Mouse (Mus musculus) CH12.LX (cell line): ENCODE data around the gene D1Ertd622e. TPM values are rescaled to one million over a fixed set of nuclear protein-coding genes. Genes with fewer than 3 reads are reported as not detected.

Source experiments
- DNase-seq: peaks from one replicate; pipeline ENCODE4 v3.0.0-alpha.2; 2013; ENCODE audit errors: extremely low read depth
- H3K27ac ChIP-seq: 2 replicates; pipeline ENCODE4 v1.5.1; 2012; ENCODE audit warnings: low read depth, mild to moderate bottlenecking, control low read depth, moderate library complexity; ENCODE audit not compliant: insufficient read depth
- H3K27me3 ChIP-seq: replicated peaks from 2 replicates; pipeline ENCODE3; 2012; ENCODE audit warnings: inconsistent platforms
- H3K36me3 ChIP-seq, 2 experiments: replicated peaks in 1 of 2; 2 replicates each; pipeline versions ENCODE3 to v1.6.1; 2012; ENCODE audit warnings: inconsistent platforms in 1 of 2, low read length in 1 of 2, mild to moderate bottlenecking in 1 of 2, mixed read lengths in 1 of 2, moderate library complexity in 1 of 2; ENCODE audit not compliant: control insufficient read depth in 1 of 2, insufficient read depth in 1 of 2
- H3K4me1 ChIP-seq, 2 experiments: 2 replicates each; pipeline ENCODE4 v1.6.1; 2012; ENCODE audit warnings: inconsistent platforms in 1 of 2, moderate library complexity in 1 of 2; ENCODE audit not compliant: insufficient read depth in 2 of 2, control insufficient read depth in 1 of 2
- H3K4me2 ChIP-seq: 2 replicates; pipeline ENCODE4 v1.6.1; 2012; ENCODE audit warnings: low read depth, mild to moderate bottlenecking, control low read depth; ENCODE audit not compliant: poor library complexity, insufficient read depth, severe bottlenecking
- H3K4me3 ChIP-seq, 3 experiments: fragments of 150-350 bp in 1 of 3; sonication (generic) in 1 of 3; replicated peaks in 1 of 3; 2 replicates each; pipeline versions ENCODE3 to v1.5.1; 2011 to 2012; ENCODE audit warnings: low read depth in 2 of 3, low read length in 2 of 3, mild to moderate bottlenecking in 2 of 3, moderate library complexity in 2 of 3, control low read depth in 1 of 3, improper control_type of control experiment in 1 of 3, inconsistent platforms in 1 of 3, mixed read lengths in 1 of 3; ENCODE audit not compliant: poor library complexity in 1 of 3
- H3K79me2 ChIP-seq: replicated peaks from 2 replicates; pipeline ENCODE4 v1.6.1; 2012; ENCODE audit warnings: mild to moderate bottlenecking, moderate library complexity; ENCODE audit not compliant: control insufficient read depth, poor library complexity, insufficient read depth, severe bottlenecking; ENCODE audit errors: extremely low read depth
- H3K9ac ChIP-seq: 2 replicates; pipeline ENCODE4 v1.6.1; 2012; ENCODE audit warnings: low read depth, mild to moderate bottlenecking, control low read depth, moderate library complexity; ENCODE audit not compliant: insufficient read depth
- H3K9me3 ChIP-seq: replicated peaks from 2 replicates; pipeline ENCODE3; 2012; ENCODE audit warnings: low read length, inconsistent platforms, mixed read lengths
- BHLHE40 ChIP-seq: IDR thresholded peaks from 2 replicates; pipeline ENCODE4 v1.6.1; 2011; ENCODE audit warnings: mild to moderate bottlenecking, low read depth, low read length, improper control_type of control experiment
- CHD1 ChIP-seq: IDR thresholded peaks from 2 replicates; pipeline ENCODE4 v1.6.1; 2012; ENCODE audit warnings: low read depth, low read length, improper control_type of control experiment, inconsistent platforms
- CTCF ChIP-seq, 2 experiments: IDR thresholded peaks in 1 of 2; conservative IDR thresholded peaks in 1 of 2; 2 replicates each; pipeline ENCODE4 v1.5.1; 2011 to 2012; ENCODE audit warnings: low read depth in 2 of 2, low read length in 2 of 2, improper control_type of control experiment in 1 of 2, inconsistent platforms in 1 of 2, mild to moderate bottlenecking in 1 of 2, moderate library complexity in 1 of 2
- EP300 ChIP-seq: IDR thresholded peaks from 2 replicates; pipeline ENCODE4 v1.6.1; 2011; ENCODE audit warnings: low read length, improper control_type of control experiment
- ETS1 ChIP-seq: conservative IDR thresholded peaks from 2 replicates; pipeline ENCODE4 v1.6.1; 2012; ENCODE audit warnings: low read depth, mild to moderate bottlenecking, inconsistent platforms, low read length, improper control_type of control experiment, moderate library complexity
- IRF4 ChIP-seq: IDR thresholded peaks from 2 replicates; pipeline ENCODE4 v1.6.1; 2014; ENCODE audit warnings: low read depth, mild to moderate bottlenecking, inconsistent platforms, low read length, improper control_type of control experiment
- MAZ ChIP-seq: IDR thresholded peaks from 2 replicates; pipeline ENCODE4 v1.6.1; 2012; ENCODE audit warnings: low read depth, mild to moderate bottlenecking, inconsistent platforms, low read length, improper control_type of control experiment, moderate library complexity
- MEF2A ChIP-seq: IDR thresholded peaks from 2 replicates; pipeline ENCODE4 v1.6.1; 2014; ENCODE audit warnings: low read depth, mild to moderate bottlenecking, inconsistent platforms, low read length, improper control_type of control experiment, borderline replicate concordance
- MYC ChIP-seq: IDR thresholded peaks from 2 replicates; pipeline ENCODE4 v1.6.1; 2011; ENCODE audit warnings: low read depth, mild to moderate bottlenecking, improper control_type of control experiment, low read length
- PAX5 ChIP-seq: IDR thresholded peaks from 2 replicates; pipeline ENCODE4 v1.6.1; 2012; ENCODE audit warnings: low read length, inconsistent platforms, mixed read lengths
- POLR2AphosphoS2 ChIP-seq: IDR thresholded peaks from 2 replicates; pipeline ENCODE4 v1.6.1; 2011; ENCODE audit warnings: low read depth, low read length, improper control_type of control experiment
- RCOR1 ChIP-seq: conservative IDR thresholded peaks from 2 replicates; pipeline ENCODE4 v1.6.1; 2012; ENCODE audit warnings: low read depth, mild to moderate bottlenecking, inconsistent platforms, low read length, improper control_type of control experiment
- SIN3A ChIP-seq: IDR thresholded peaks from 2 replicates; pipeline ENCODE4 v1.6.1; 2012; ENCODE audit warnings: low read length, improper control_type of control experiment, inconsistent platforms
- SMC3 ChIP-seq: IDR thresholded peaks from 2 replicates; pipeline ENCODE4 v1.6.1; 2011; ENCODE audit warnings: low read depth, low read length, improper control_type of control experiment
- UBTF ChIP-seq: IDR thresholded peaks from 2 replicates; pipeline ENCODE4 v1.6.1; 2012; ENCODE audit warnings: low read depth, mild to moderate bottlenecking, inconsistent platforms, low read length, improper control_type of control experiment, moderate library complexity
- USF1 ChIP-seq: IDR thresholded peaks from 2 replicates; pipeline ENCODE4 v1.6.1; 2014; ENCODE audit warnings: low read depth, mild to moderate bottlenecking, inconsistent platforms, low read length, improper control_type of control experiment
- USF2 ChIP-seq: conservative IDR thresholded peaks from 2 replicates; pipeline ENCODE4 v1.6.1; 2011; ENCODE audit warnings: low read depth, low read length, improper control_type of control experiment
- dilution Hi-C: fragments of 300-500 bp; cut with MboI; formaldehyde crosslinking; loops from 2 replicates; pipeline ENCODE4 v1.14.3; 2020; ENCODE audit warnings: low sequenced_read_pairs; ENCODE audit not compliant: extremely low pct_unique_long_range_greater_than_20kb, extremely low pct_ligation_motif_present
- in situ Hi-C: fragments of 300-500 bp; cut with MboI; formaldehyde crosslinking; loops from 3 replicates; pipeline ENCODE4 v1.14.3; 2019; ENCODE audit warnings: low sequenced_read_pairs, low pct_ligation_motif_present, low pct_unique_long_range_greater_than_20kb, mixed read lengths
- polyA plus RNA-seq: library from polyadenylated mRNA; unstranded; fragments of >175 nt; gene quantifications from 2 replicates; pipeline ENCODE4 v1.2.1, GENCODE M21; 2012; ENCODE audit warnings: low read depth; ENCODE audit not compliant: insufficient read length
- total RNA-seq, 2 experiments: library from RNA; depleted of rRNA; stranded (reverse); fragments of 300-350 nt in 1 of 2; fragments of >200 nt in 1 of 2; gene quantifications; 2 replicates each; pipeline ENCODE4 v1.2.3; 2012 to 2014

Gene D1Ertd622e
- total and polyA plus RNA-seq, 3 experiments: 9.0 to 27.3 (median 22.1) TPM

DNA sequence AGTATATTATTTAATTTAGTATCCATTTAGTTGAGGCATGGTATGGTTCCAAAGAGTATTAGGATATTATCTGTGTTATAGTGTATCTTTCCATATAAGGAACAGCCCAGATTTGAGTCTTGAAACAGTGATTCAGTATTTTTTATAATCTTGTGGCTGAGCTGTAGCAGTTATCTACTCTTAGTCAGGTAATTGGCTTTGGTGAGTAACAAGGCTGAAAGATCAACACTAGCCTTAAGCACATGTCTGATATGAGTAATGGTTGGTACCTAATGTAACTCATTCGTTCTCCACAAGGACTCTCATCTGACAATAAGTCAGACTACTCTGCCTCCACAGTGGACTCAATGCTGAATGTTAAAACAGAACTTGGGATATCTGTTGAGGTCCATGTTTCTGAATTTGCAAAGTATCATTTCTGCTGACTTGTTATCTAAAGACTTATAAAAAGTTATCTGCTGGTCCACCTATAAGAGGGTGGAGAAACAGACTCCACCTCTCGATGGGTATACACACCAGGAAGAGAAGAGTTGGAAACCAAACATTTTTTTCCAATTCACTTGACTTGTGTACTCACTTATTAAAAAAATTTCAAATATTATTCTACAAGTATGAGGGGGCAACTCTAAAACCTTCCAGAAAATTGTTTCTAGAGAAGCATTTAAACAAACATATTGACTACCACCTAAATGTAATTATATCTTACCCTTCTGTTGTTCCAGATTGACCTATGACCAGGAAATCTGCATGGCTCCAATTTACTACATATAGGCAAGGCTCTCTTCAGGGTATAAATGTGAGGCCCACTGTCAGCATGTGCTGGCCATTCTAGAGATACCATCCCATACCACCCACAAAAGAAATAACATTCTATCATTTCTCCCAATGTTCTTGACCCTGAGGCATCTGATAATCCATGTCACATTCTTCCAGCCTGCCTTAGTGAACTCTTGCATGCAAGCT is 84.5 kb downstream of the D1Ertd622e start:
- no peak for TF ChIP-seq SIN3A
- dilution Hi-C loops: no loop called here
- H3K4me2 ChIP-seq: no peak overlapping the region
- no peaks in the 10 kb centered on the region for H3K9me3 ChIP-seq
- no peak overlapping the region for H3K9ac ChIP-seq
- in situ Hi-C loops: no loop called here
- H3K79me2 ChIP-seq: no peaks in the 10 kb centered on the region
- no peak for DNase-seq
- no peak overlapping the region for H3K4me3 ChIP-seq
- no peak overlapping the region for H3K27ac ChIP-seq
- no peaks in the 10 kb centered on the region for H3K27me3 ChIP-seq
- no peaks in the 10 kb centered on the region for H3K36me3 ChIP-seq
- H3K4me1 ChIP-seq: peaks cover 0 to 19% of the 10 kb centered on the region in 2 experiments; a peak in 2 of 4 replicates

DNA sequence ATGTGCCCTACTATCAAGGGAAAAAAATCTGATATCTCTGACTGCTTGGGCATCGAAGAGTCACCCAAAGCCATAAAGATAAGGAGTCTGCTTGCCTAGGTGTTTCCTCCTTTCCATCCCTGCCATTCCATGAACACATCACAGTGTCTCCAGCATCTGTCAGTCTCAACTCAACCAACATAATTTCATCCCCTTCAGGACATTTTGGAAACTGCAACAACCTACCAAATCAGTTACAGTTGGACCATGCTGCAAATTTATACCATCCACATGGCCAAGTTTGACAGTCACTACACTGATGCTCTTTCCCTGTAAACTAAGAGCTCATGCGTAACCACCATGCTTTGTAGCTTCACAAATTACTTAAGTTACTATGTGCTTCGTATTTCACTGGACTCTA is 85.3 kb downstream of the D1Ertd622e start:
- Histone ChIP-seq H3K4me3 (no peak overlapping the region), H3K9me3 (no peaks in the 10 kb centered on the region), H3K9ac (no peak overlapping the region), H3K4me2 (no peak overlapping the region), H3K27me3 (no peaks in the 10 kb centered on the region), H3K79me2 (no peaks in the 10 kb centered on the region), H3K36me3 (no peaks in the 10 kb centered on the region), H3K4me1 (peaks cover 0 to 19% of the 10 kb centered on the region in 2 experiments; a peak in 2 of 4 replicates), H3K27ac (no peak overlapping the region)
- in situ Hi-C loops: no loop called here
- TF ChIP-seq CTCF (conservative IDR thresholded peaks at IDR 0.05 in 1 of 2, IDR thresholded peaks at IDR 0.05 in 1 of 2; ENCODE audit: low read depth in 2 of 2, low read length in 2 of 2): peak; percentile 15 to 29; a peak in 1 of 4 replicates
- TF ChIP-seq USF2: no peak
- dilution Hi-C loops: no loop called here
- no peak for DNase-seq

DNA sequence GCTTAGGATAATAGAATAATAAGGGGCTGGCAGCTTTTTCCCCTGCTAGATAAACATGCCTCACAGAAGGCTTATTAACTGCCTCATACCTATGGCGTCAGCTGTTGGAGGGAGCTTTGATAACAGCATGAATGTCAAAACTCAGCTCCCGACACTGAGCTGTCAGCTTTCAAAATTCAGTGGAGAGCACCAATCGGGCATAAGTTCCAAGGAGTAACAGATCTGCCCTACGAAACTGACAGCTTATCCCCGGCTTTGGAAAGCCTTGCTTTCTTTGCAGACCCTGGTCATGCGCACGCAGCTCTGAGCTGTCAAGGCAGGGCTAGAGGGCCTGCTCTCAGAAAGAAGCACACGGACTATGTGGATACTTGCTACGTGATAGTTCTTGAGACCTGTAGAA is 91.1 kb downstream of the D1Ertd622e start:
- Histone ChIP-seq H3K27me3 (no peaks in the 10 kb centered on the region), H3K79me2 (no peaks in the 10 kb centered on the region), H3K4me1 (no peaks in the 10 kb centered on the region), H3K4me2 (no peak overlapping the region), H3K4me3 (no peak overlapping the region), H3K9ac (no peak overlapping the region), H3K9me3 (no peaks in the 10 kb centered on the region), H3K36me3 (no peaks in the 10 kb centered on the region), H3K27ac (no peak overlapping the region)
- DNase-seq: no peak
- dilution Hi-C loops (no loop called here), in situ Hi-C loops (no loop called here)
- TF ChIP-seq CTCF (conservative IDR thresholded peaks at IDR 0.05 in 1 of 2, IDR thresholded peaks at IDR 0.05 in 1 of 2; ENCODE audit: low read depth in 2 of 2, low read length in 2 of 2) (no peak), CHD1 (no peak), MAZ (no peak), ETS1 (no peak), BHLHE40 (no peak), RCOR1 (no peak), EP300 (no peak), MYC (no peak), UBTF (no peak), PAX5 (no peak), IRF4 (no peak), USF1 (no peak), SMC3 (no peak), MEF2A (no peak), USF2 (no peak), POLR2AphosphoS2 (no peak)
